Mouse (Mus musculus) kidney, postnatal 0 days (tissue): Measurements from ENCODE around the gene Slc19a3. TPM values are rescaled to one million over a fixed set of nuclear protein-coding genes. Genes with fewer than 3 reads are reported as not detected.

Experiments
- ATAC-seq: fragments of 200-750 bp; cut with Nextera tagmentation; replicated peaks from 2 replicates; pipeline ENCODE4 v1.8.0; 2017; ENCODE audit warnings: low read depth, moderate number of reproducible peaks, moderate TSS enrichment, moderate library complexity; ENCODE audit not compliant: low FRiP score
- DNase-seq: peaks from one replicate; pipeline ENCODE4 v3.0.0-alpha.2; 2016; ENCODE audit warnings: low spot score
- H3K27ac ChIP-seq: fragments of 300-500 bp; sonication (generic); 2 replicates; pipeline ENCODE4 v1.5.1; 2014; ENCODE audit warnings: mild to moderate bottlenecking
- H3K27me3 ChIP-seq: fragments of 300-500 bp; sonication (generic); 2 replicates; pipeline ENCODE4 v1.6.1; 2014; ENCODE audit warnings: low read length, mixed read lengths; ENCODE audit not compliant: insufficient read depth
- H3K36me3 ChIP-seq: fragments of 300-500 bp; sonication (generic); 2 replicates; pipeline ENCODE4 v1.6.1; 2014; ENCODE audit warnings: low read length, mixed read lengths; ENCODE audit not compliant: insufficient read depth
- H3K4me1 ChIP-seq: fragments of 300-500 bp; sonication (generic); replicated peaks from 2 replicates; pipeline ENCODE4 v1.6.1; 2014; ENCODE audit warnings: antibody characterized with exemption, low read length, mixed read lengths; ENCODE audit not compliant: insufficient read depth
- H3K4me2 ChIP-seq: fragments of 300-500 bp; sonication (generic); 2 replicates; pipeline ENCODE4 v1.6.1; 2014; ENCODE audit warnings: mild to moderate bottlenecking, low read length, moderate library complexity, mixed read lengths
- H3K4me3 ChIP-seq: fragments of 300-500 bp; sonication (generic); replicated peaks from 2 replicates; pipeline ENCODE4 v1.5.1; 2014; ENCODE audit warnings: low read depth, low read length
- H3K9ac ChIP-seq: fragments of 300-500 bp; sonication (generic); 2 replicates; pipeline ENCODE4 v1.6.1; 2014; ENCODE audit warnings: low read depth, low read length
- H3K9me3 ChIP-seq: fragments of 300-500 bp; sonication (generic); replicated peaks from 2 replicates; pipeline ENCODE4 v1.6.1; 2016; ENCODE audit warnings: low read length, inconsistent platforms, mixed read lengths
- CTCF ChIP-seq: IDR thresholded peaks from 2 replicates; pipeline ENCODE4 v1.5.1; 2016; ENCODE audit warnings: antibody characterized with exemption, low read depth, mild to moderate bottlenecking, moderate library complexity
- WGBS: fragments of 180-500 bp; shearing (Covaris S2); extraction: QIAGEN DNeasy Blood & Tissue Kit; methylation state at CpG from one replicate; pipeline ENCODE4 v1.1.7; 2014; 5-methylcytosine and 5-hydroxymethylcytosine counted together
- polyA plus RNA-seq: library from polyadenylated mRNA; unstranded; fragments of >200 nt; fragmentation: Nextera tagmentation; extraction: Ambion mirVana; gene quantifications from 2 replicates; pipeline ENCODE4 v1.2.1, GENCODE M21; 2015

The Slc19a3 gene
- polyA plus RNA-seq, 1 experiment from 2014 or later, result 3.4 TPM

- H3K27me3 ChIP-seq, result no peaks in the 10 kb centered on the region
- H3K4me1 ChIP-seq, result 0 out of 2 replicates have a peak, but pooled peaks cover 4% of the 10 kb centered on the region
- WGBS, result 81% methylated on average over 4 of the region's 4 CpGs
- H3K9me3 ChIP-seq, result no peaks in the 10 kb centered on the region
- H3K27ac ChIP-seq, result no peak overlapping the region
- no peak overlapping the region for H3K4me2 ChIP-seq
- no peak for TF ChIP-seq CTCF
- ATAC-seq (no peak), DNase-seq (no peak)
- H3K4me3 ChIP-seq, result no peak overlapping the region
- H3K9ac ChIP-seq, result no peak overlapping the region
- no peaks in the 10 kb centered on the region for H3K36me3 ChIP-seq
Measured at GRCm38 (mm10) chr1:83039080-83039479, 832 bp upstream of the Slc19a3 start.

GRCm38 (mm10) chr1:83036892-83037667, 1.2 kb downstream of the Slc19a3 start:
- no peaks in the 10 kb centered on the region for H3K9me3 ChIP-seq
- peak overlapping the region; percentile 66; the same call in 1 of the 2 replicates for H3K4me2 ChIP-seq
- H3K27me3 ChIP-seq, result no peaks in the 10 kb centered on the region
- H3K27ac ChIP-seq, result no peak overlapping the region
- ATAC-seq, result no peak
- DNase-seq, result no peak
- H3K4me1 ChIP-seq, result 0 out of 2 replicates have a peak, but pooled peaks cover 4% of the 10 kb centered on the region
- no peak for TF ChIP-seq CTCF
- H3K4me3 ChIP-seq, result no peak overlapping the region
- H3K36me3 ChIP-seq, result no peaks in the 10 kb centered on the region
- 79% methylated on average over 11 of the region's 11 CpGs for WGBS
- H3K9ac ChIP-seq, result no peak overlapping the region

GRCm38 (mm10) chr1:83034509-83034908, 3.7 kb downstream of the Slc19a3 start:
- H3K9ac ChIP-seq, result no peak overlapping the region
- H3K36me3 ChIP-seq, result no peaks in the 10 kb centered on the region
- no peak for TF ChIP-seq CTCF
- no peak overlapping the region for H3K27ac ChIP-seq
- 0 out of 2 replicates have a peak, but pooled peaks cover 4% of the 10 kb centered on the region for H3K4me1 ChIP-seq
- no peaks in the 10 kb centered on the region for H3K27me3 ChIP-seq
- no peak overlapping the region for H3K4me3 ChIP-seq
- no peak overlapping the region for H3K4me2 ChIP-seq
- DNase-seq (no peak), ATAC-seq (no peak)
- WGBS, result 32% methylated on average over 5 of the region's 5 CpGs
- H3K9me3 ChIP-seq, result no peaks in the 10 kb centered on the region

GRCm38 (mm10) chr1:83032508-83032907, 5.7 kb downstream of the Slc19a3 start:
- no peak overlapping the region for H3K4me2 ChIP-seq
- H3K9me3 ChIP-seq, result no peaks in the 10 kb centered on the region
- H3K36me3 ChIP-seq, result no peaks in the 10 kb centered on the region
- no peak for TF ChIP-seq CTCF
- H3K27me3 ChIP-seq, result no peaks in the 10 kb centered on the region
- ATAC-seq (no peak), DNase-seq (no peak)
- H3K4me1 ChIP-seq, result 0 out of 2 replicates have a peak, but pooled peaks cover under 1% of the 10 kb centered on the region
- no peak overlapping the region for H3K9ac ChIP-seq
- H3K4me3 ChIP-seq, result no peak overlapping the region
- no peak overlapping the region for H3K27ac ChIP-seq
- WGBS, result 87% methylated on average over 6 of the region's 6 CpGs

- no peak for TF ChIP-seq CTCF
- Histone ChIP-seq H3K27ac (no peak overlapping the region), H3K27me3 (no peaks in the 10 kb centered on the region), H3K9ac (no peak overlapping the region), H3K9me3 (no peaks in the 10 kb centered on the region), H3K4me3 (no peak overlapping the region), H3K4me2 (no peak overlapping the region), H3K4me1 (no peaks in the 10 kb centered on the region), H3K36me3 (no peaks in the 10 kb centered on the region)
- DNase-seq, result no peak
- WGBS, result 50% methylated on average over 1 of the region's 1 CpGs
- ATAC-seq, result no peak
Measured at GRCm38 (mm10) chr1:83031950-83032349, 6.3 kb downstream of the Slc19a3 start.

GRCm38 (mm10) chr1:83016556-83016955, 21.7 kb downstream of the Slc19a3 start:
- Histone ChIP-seq H3K4me3 (no peak overlapping the region), H3K4me1 (no peaks in the 10 kb centered on the region), H3K4me2 (no peak overlapping the region), H3K9ac (no peak overlapping the region), H3K9me3 (no peaks in the 10 kb centered on the region), H3K27ac (no peak overlapping the region), H3K27me3 (no peaks in the 10 kb centered on the region), H3K36me3 (no peaks in the 10 kb centered on the region)
- WGBS, result 64% methylated on average over 1 of the region's 1 CpGs
- no peak for TF ChIP-seq CTCF
- no peak for ATAC-seq
- DNase-seq, result no peak
